Mouse (Mus musculus): ENCODE measurements at regions not wholly inside any gene's neighbourhood (a gene's known extent, or its start where the extent isn't known, plus 50 kb on each side); places are given as distances from the start of the nearest gene placed in this dataset.

GRCm38 (mm10) chr16:97288634-97289033 lies 67.9 kb upstream of the Bace2 start:
- TF ChIP-seq POLR2A (IDR thresholded peaks at IDR 0.05; ENCODE audit: borderline replicate concordance, extremely low read depth, low read depth, low read length): no peak
- no peak for TF ChIP-seq CTCF (IDR thresholded peaks at IDR 0.05; ENCODE audit: insufficient read depth, low read length)
